Mouse (Mus musculus): ENCODE results near the gene Atp5b.

DNA sequence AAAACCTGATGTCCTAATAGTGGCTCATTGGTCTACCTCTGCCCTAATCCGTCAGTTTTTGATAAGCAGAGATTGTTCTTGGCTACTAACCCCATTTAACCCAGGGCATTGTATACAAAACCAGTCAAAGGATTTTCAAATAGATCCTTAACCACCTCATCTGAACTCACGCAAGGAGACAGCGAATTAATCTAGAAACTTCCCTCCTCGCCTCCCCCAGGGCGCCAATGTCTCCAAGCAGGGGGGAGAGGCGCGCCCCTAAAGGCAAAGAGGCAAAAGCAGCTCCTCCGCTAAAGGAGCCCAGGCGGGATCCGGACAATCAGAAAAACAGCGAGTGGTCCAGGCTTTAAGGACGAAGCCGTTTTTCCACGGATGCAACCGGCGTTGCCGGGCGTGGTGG, 24.9 kb upstream of the Atp5b start:
- TF ChIP-seq CTCF (conservative IDR thresholded peaks at IDR 0.05; ENCODE audit: low read length) (no peak), NANOG (IDR thresholded peaks at IDR 0.05; ENCODE audit: borderline replicate concordance, low read length) (peak; percentile 33; the same call in 1 of the 2 replicates)

Data from E14TG2a.4 (cell line).